Mouse (Mus musculus) kidney, adult 2 months (tissue): ENCODE measurements at regions not wholly inside any gene's neighbourhood (a gene's known extent, or its start where the extent isn't known, plus 50 kb on each side); places are given as distances from the start of the nearest gene placed in this dataset.

ENCODE experiments used
- DNase-seq: peaks from one replicate; pipeline ENCODE4 v3.0.0; 2021
- H3K27ac ChIP-seq: fragments of 200-500 bp; 2 replicates; pipeline ENCODE4 v1.5.1; 2012; ENCODE audit warnings: low read depth, low read length, control low read depth, inconsistent platforms; ENCODE audit not compliant: insufficient read depth
- H3K27me3 ChIP-seq: fragments of 200-500 bp; replicated peaks from 2 replicates; pipeline ENCODE4 v1.6.1; 2012; ENCODE audit warnings: mild to moderate bottlenecking, moderate library complexity, low read length, inconsistent platforms; ENCODE audit not compliant: control insufficient read depth, insufficient read depth
- H3K36me3 ChIP-seq: fragments of 200-500 bp; 2 replicates; pipeline ENCODE4 v1.6.1; 2012; ENCODE audit warnings: mild to moderate bottlenecking, moderate library complexity, low read length, inconsistent platforms; ENCODE audit not compliant: control insufficient read depth, insufficient read depth
- H3K4me1 ChIP-seq: fragments of 200-500 bp; 2 replicates; pipeline ENCODE4 v1.6.1; 2011; ENCODE audit warnings: low read length; ENCODE audit not compliant: control insufficient read depth, insufficient read depth
- H3K4me3 ChIP-seq: fragments of 200-500 bp; 2 replicates; pipeline ENCODE4 v1.5.1; 2011; ENCODE audit warnings: mild to moderate bottlenecking, low read depth, low read length, control low read depth; ENCODE audit not compliant: insufficient read depth
- CTCF ChIP-seq: fragments of 200-500 bp; conservative IDR thresholded peaks from 2 replicates; pipeline ENCODE4 v1.5.1; 2011; ENCODE audit warnings: low read depth, mild to moderate bottlenecking, control low read depth, low read length, moderate library complexity, mixed read lengths; ENCODE audit not compliant: insufficient read depth, insufficient read length
- POLR2A ChIP-seq: fragments of 200-500 bp; IDR thresholded peaks from one replicate; pipeline ENCODE4 v1.6.1; 2011; ENCODE audit warnings: low read depth, low read length, control low read depth
- WGBS: fragments of 180-500 bp; shearing (Covaris S2); methylation state at CpG from one replicate; pipeline ENCODE4 v1.1.7; 2018; 5-methylcytosine and 5-hydroxymethylcytosine counted together

- no peak overlapping the region for H3K4me3 ChIP-seq
- H3K27ac ChIP-seq = no peak overlapping the region
- TF ChIP-seq CTCF (no peak), POLR2A (no peak)
- no peak for DNase-seq
- H3K36me3 ChIP-seq = no peaks in the 10 kb centered on the region
- H3K4me1 ChIP-seq = no peaks in the 10 kb centered on the region
- H3K27me3 ChIP-seq = no peaks in the 10 kb centered on the region
- WGBS = 53% methylated on average over 9 of the region's 9 CpGs
Measured at GRCm38 (mm10) chr11:52591596-52592180, 172.7 kb upstream of the Fstl4 start.

- no peaks in the 10 kb centered on the region for H3K4me1 ChIP-seq
- DNase-seq = no peak
- TF ChIP-seq CTCF (no peak), POLR2A (no peak)
- no peak overlapping the region for H3K27ac ChIP-seq
- H3K36me3 ChIP-seq = no peaks in the 10 kb centered on the region
- no peaks in the 10 kb centered on the region for H3K27me3 ChIP-seq
- H3K4me3 ChIP-seq = no peak overlapping the region
- 47% methylated on average over 4 of the region's 4 CpGs for WGBS
Measured at GRCm38 (mm10) chr11:52594092-52594491, 170.3 kb upstream of the Fstl4 start.

GRCm38 (mm10) chr11:52601196-52601595 lies 163.2 kb upstream of the Fstl4 start:
- DNase-seq = no peak
- Histone ChIP-seq H3K36me3 (no peaks in the 10 kb centered on the region), H3K4me1 (no peaks in the 10 kb centered on the region), H3K27ac (no peak overlapping the region), H3K27me3 (no peaks in the 10 kb centered on the region), H3K4me3 (no peak overlapping the region)
- 82% methylated on average over 6 of the region's 6 CpGs for WGBS
- TF ChIP-seq CTCF (no peak), POLR2A (no peak)

GRCm38 (mm10) chr11:52602061-52602561 lies 162.3 kb upstream of the Fstl4 start:
- no peaks in the 10 kb centered on the region for H3K4me1 ChIP-seq
- H3K4me3 ChIP-seq = no peak overlapping the region
- no peak for TF ChIP-seq POLR2A
- no peak for TF ChIP-seq CTCF
- 67% methylated on average over 15 of the region's 15 CpGs for WGBS
- DNase-seq = no peak
- no peaks in the 10 kb centered on the region for H3K27me3 ChIP-seq
- H3K27ac ChIP-seq = no peak overlapping the region
- H3K36me3 ChIP-seq = no peaks in the 10 kb centered on the region

GRCm38 (mm10) chr11:52602796-52603195 lies 161.6 kb upstream of the Fstl4 start:
- TF ChIP-seq CTCF (no peak), POLR2A (no peak)
- no peaks in the 10 kb centered on the region for H3K36me3 ChIP-seq
- H3K27me3 ChIP-seq = no peaks in the 10 kb centered on the region
- WGBS = 67% methylated on average over 5 of the region's 5 CpGs
- no peak overlapping the region for H3K27ac ChIP-seq
- no peak overlapping the region for H3K4me3 ChIP-seq
- DNase-seq = no peak
- H3K4me1 ChIP-seq = no peaks in the 10 kb centered on the region

- TF ChIP-seq CTCF = no peak
- no peak for TF ChIP-seq POLR2A
- WGBS = 97% methylated on average over 1 of the region's 1 CpGs
- H3K27me3 ChIP-seq = no peaks in the 10 kb centered on the region
- no peak overlapping the region for H3K27ac ChIP-seq
- no peak for DNase-seq
- no peaks in the 10 kb centered on the region for H3K36me3 ChIP-seq
- H3K4me3 ChIP-seq = no peak overlapping the region
- no peaks in the 10 kb centered on the region for H3K4me1 ChIP-seq
Measured at GRCm38 (mm10) chr11:52610681-52611165, 153.7 kb upstream of the Fstl4 start.

GRCm38 (mm10) chr11:52615622-52616021 lies 148.8 kb upstream of the Fstl4 start:
- Histone ChIP-seq H3K4me1 (no peaks in the 10 kb centered on the region), H3K27ac (no peak overlapping the region), H3K4me3 (no peak overlapping the region), H3K36me3 (no peaks in the 10 kb centered on the region), H3K27me3 (no peaks in the 10 kb centered on the region)
- WGBS = 59% methylated on average over 4 of the region's 4 CpGs
- no peak for DNase-seq
- TF ChIP-seq CTCF = no peak
- TF ChIP-seq POLR2A = no peak

- Histone ChIP-seq H3K4me1 (no peaks in the 10 kb centered on the region), H3K27ac (no peak overlapping the region), H3K36me3 (no peaks in the 10 kb centered on the region), H3K27me3 (no peaks in the 10 kb centered on the region), H3K4me3 (no peak overlapping the region)
- no peak for DNase-seq
- no peak for TF ChIP-seq POLR2A
- no peak for TF ChIP-seq CTCF
- WGBS = 54% methylated on average over 9 of the region's 9 CpGs
Measured at GRCm38 (mm10) chr11:52618646-52619045, 145.8 kb upstream of the Fstl4 start.
